In genomic region chr14:25116424-25116823, GRCm38 (mm10) we compare ENCODE assay signal across 8 mouse cellular contexts.
A peak's percentile ranks its signal among the peaks of the same experiment; 100 is the strongest.
DNase-seq lines count a peak whose midpoint lies in the region; ATAC-seq lines count a peak whose summit lies in the region.

No protein-coding gene starts in this region.

- no peak overlapping the region for H3K9ac ChIP-seq in midbrain, embryonic 11.5 days (ENCODE audit: low read length)
- no peak overlapping the region for H3K9ac ChIP-seq in midbrain, embryonic 13.5 days (replicated peaks)
- no peak overlapping the region for H3K9ac ChIP-seq in embryonic facial prominence, embryonic 14.5 days (ENCODE audit: low read depth, low read length)
- no peak overlapping the region for H3K9ac ChIP-seq in liver, embryonic 11.5 days (ENCODE audit: low read depth, low read length)

- DNase-seq in midbrain, embryonic 11.5 days (ENCODE audit: low spot score, missing footprints), result peak; percentile 97
- peak; percentile 39 to 59 for DNase-seq in adrenal gland, postnatal 4 days (ENCODE audit: low spot score in 2 of 2)
- peak; percentile 47 for DNase-seq in embryonic facial prominence, embryonic 14.5 days (ENCODE audit: low spot score)
- peak; percentile 57 to 84 for DNase-seq in kidney, adult 8-10 months
- peak; percentile 48 for DNase-seq in liver, embryonic 11.5 days (ENCODE audit: low spot score)
- peak; percentile 55 for DNase-seq in retina, postnatal 7 days (ENCODE audit: low read depth, low spot score)
- peak; percentile 46 for DNase-seq in urinary bladder, postnatal 10 days (ENCODE audit: low spot score)

- H3K4me3 ChIP-seq in midbrain, embryonic 11.5 days (ENCODE audit: low read depth, low read length), result no peak overlapping the region
- no peak overlapping the region for H3K4me3 ChIP-seq in midbrain, embryonic 13.5 days (replicated peaks)
- no peak overlapping the region for H3K4me3 ChIP-seq in embryonic facial prominence, embryonic 14.5 days (ENCODE audit: low read depth, low read length)
- H3K4me3 ChIP-seq in liver, embryonic 11.5 days (ENCODE audit: low read depth, low read length), result no peak overlapping the region

- H3K4me1 ChIP-seq in midbrain, embryonic 11.5 days (ENCODE audit: control insufficient read depth, insufficient read depth, low read length), result peaks cover 6% of the 10 kb centered on the region; the same call in 1 of the 2 replicates
- H3K4me1 ChIP-seq in midbrain, embryonic 13.5 days (replicated peaks), result peaks cover 16% of the 10 kb centered on the region
- H3K4me1 ChIP-seq in embryonic facial prominence, embryonic 14.5 days (ENCODE audit: control insufficient read depth, insufficient read depth, low read length), result 0 out of 2 replicates have a peak, but pooled peaks cover 3% of the 10 kb centered on the region
- no peaks in the 10 kb centered on the region for H3K4me1 ChIP-seq in liver, embryonic 11.5 days (replicated peaks; ENCODE audit: control insufficient read depth, insufficient read depth, low read length)

- H3K27ac ChIP-seq in midbrain, embryonic 11.5 days (ENCODE audit: low read depth, low read length), result no peak overlapping the region
- H3K27ac ChIP-seq in midbrain, embryonic 13.5 days, result no peak overlapping the region
- no peak overlapping the region for H3K27ac ChIP-seq in embryonic facial prominence, embryonic 14.5 days (replicated peaks; ENCODE audit: low read depth, low read length)
- H3K27ac ChIP-seq in liver, embryonic 11.5 days (ENCODE audit: low read depth, low read length), result no peak overlapping the region

- H3K4me2 ChIP-seq in midbrain, embryonic 11.5 days, result no peak overlapping the region
- no peak overlapping the region for H3K4me2 ChIP-seq in midbrain, embryonic 13.5 days (replicated peaks)
- no peak overlapping the region for H3K4me2 ChIP-seq in embryonic facial prominence, embryonic 14.5 days (ENCODE audit: low read depth, low read length)
- no peak overlapping the region for H3K4me2 ChIP-seq in liver, embryonic 11.5 days

- no peaks in the 10 kb centered on the region for H3K27me3 ChIP-seq in midbrain, embryonic 11.5 days (ENCODE audit: control insufficient read depth, insufficient read depth, low read length)
- no peaks in the 10 kb centered on the region for H3K27me3 ChIP-seq in midbrain, embryonic 13.5 days
- H3K27me3 ChIP-seq in embryonic facial prominence, embryonic 14.5 days (replicated peaks; ENCODE audit: control insufficient read depth, insufficient read depth, low read length), result no peaks in the 10 kb centered on the region
- no peaks in the 10 kb centered on the region for H3K27me3 ChIP-seq in liver, embryonic 11.5 days (replicated peaks; ENCODE audit: control insufficient read depth, insufficient read depth, low read length)

- no peaks in the 10 kb centered on the region for H3K36me3 ChIP-seq in midbrain, embryonic 11.5 days (ENCODE audit: control insufficient read depth, insufficient read depth, low read length)
- no peaks in the 10 kb centered on the region for H3K36me3 ChIP-seq in midbrain, embryonic 13.5 days
- no peaks in the 10 kb centered on the region for H3K36me3 ChIP-seq in embryonic facial prominence, embryonic 14.5 days (ENCODE audit: control insufficient read depth, insufficient read depth, low read length)
- H3K36me3 ChIP-seq in liver, embryonic 11.5 days (ENCODE audit: control insufficient read depth, insufficient read depth, low read length), result no peaks in the 10 kb centered on the region

- H3K9me3 ChIP-seq in midbrain, embryonic 11.5 days (ENCODE audit: control insufficient read depth, low read length), result no peaks in the 10 kb centered on the region
- 0 out of 2 replicates have a peak, but pooled peaks cover 3% of the 10 kb centered on the region for H3K9me3 ChIP-seq in midbrain, embryonic 13.5 days
- no peaks in the 10 kb centered on the region for H3K9me3 ChIP-seq in embryonic facial prominence, embryonic 14.5 days (ENCODE audit: control insufficient read depth, low read length)
- 0 out of 2 replicates have a peak, but pooled peaks cover 2% of the 10 kb centered on the region for H3K9me3 ChIP-seq in liver, embryonic 11.5 days (ENCODE audit: control insufficient read depth, low read length)

- 53% methylated on average over 4 of the region's 4 CpGs for WGBS in midbrain, embryonic 11.5 days
- WGBS in midbrain, embryonic 13.5 days, result 51% methylated on average over 4 of the region's 4 CpGs
- WGBS in embryonic facial prominence, embryonic 14.5 days, result 44% methylated on average over 4 of the region's 4 CpGs
- WGBS in liver, embryonic 11.5 days, result 41% methylated on average over 4 of the region's 4 CpGs

- no peak for ATAC-seq in midbrain, embryonic 11.5 days (ENCODE audit: low FRiP score)
- ATAC-seq in midbrain, embryonic 13.5 days, result no peak
- no peak for ATAC-seq in embryonic facial prominence, embryonic 14.5 days (ENCODE audit: low read depth)
- no peak for ATAC-seq in liver, embryonic 11.5 days (replicated peaks; ENCODE audit: low FRiP score)

Comparison
In these comparisons a context has a peak if more than half of its experiments do, and no peak if none do; other contexts are left out.
1. DNase-seq: peak in every context shown above with its lines; median percentile 97 in midbrain, embryonic 11.5 days; 70 in kidney, adult 8-10 months; 55 in retina, postnatal 7 days; 49 in adrenal gland, postnatal 4 days; 48 in liver, embryonic 11.5 days; 47 in embryonic facial prominence, embryonic 14.5 days; 46 in urinary bladder, postnatal 10 days.